Mouse (Mus musculus) R1 (cell line): Measurements from ENCODE around the gene Tenm4.

Source experiments
- DNase-seq: peaks from one replicate; pipeline ENCODE4 v3.0.0-alpha.2; 2018; ENCODE audit warnings: low read depth, low spot score

The Tenm4 gene

DNA sequence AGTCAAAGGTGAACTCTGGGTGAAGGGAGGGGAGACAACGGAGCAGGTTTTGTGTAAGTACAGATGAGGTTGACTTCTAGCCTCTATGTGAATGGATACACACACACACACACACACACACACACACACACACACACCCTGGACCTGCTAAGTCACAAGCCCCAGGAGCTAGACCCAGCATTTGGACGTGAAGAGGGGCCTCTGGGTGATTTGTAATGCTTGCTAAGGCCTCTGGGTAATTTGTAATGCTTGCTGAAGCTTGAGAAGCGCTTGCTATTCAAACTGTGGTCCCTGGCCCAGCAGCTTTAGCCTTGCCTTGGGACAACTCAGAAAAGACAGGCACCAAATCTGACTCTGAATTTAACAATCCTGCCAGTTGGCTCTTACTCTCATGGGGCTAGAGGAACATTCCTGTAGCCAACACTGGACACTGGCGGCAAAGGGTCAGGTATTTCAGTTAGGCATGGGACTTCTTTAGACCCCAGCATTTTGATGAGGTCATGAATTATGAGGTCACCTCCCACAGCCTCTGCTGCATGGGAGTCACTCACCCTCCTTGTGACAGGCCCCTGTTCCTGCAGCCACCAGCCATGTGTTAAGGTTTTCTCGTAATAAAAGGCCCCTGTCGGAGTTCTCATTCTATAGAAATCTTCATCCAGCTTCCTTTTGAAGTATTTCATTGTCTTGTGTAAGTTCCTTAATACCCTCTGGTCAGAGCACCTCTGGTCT lies 237.3 kb downstream of the Tenm4 start:
- no peak for DNase-seq

DNA sequence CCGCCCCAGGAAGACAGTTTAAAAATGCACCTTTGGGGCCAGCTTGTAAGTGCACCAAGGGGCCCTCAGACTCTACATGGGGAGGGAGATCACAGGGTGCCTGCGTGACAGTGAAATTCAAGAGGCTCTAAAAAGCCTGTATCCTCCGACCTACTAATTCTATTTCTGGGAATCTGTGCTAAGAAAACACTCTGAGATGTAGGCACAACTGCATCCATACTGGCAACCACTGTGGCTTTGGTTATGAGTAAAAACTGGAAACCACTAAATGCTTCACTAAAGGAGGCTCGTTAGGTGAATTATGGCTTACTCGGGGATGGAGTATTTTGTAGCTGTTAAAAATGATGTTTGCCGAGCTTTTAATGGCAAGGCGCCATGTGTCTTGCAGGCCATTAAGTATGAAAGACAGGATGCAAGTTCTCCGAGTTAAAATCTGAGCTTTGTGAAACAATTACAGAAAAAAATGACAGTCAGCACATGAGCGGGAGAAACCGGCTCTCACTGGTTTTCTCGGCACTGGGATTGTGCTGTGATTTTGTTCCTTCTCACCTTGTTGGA lies 238.4 kb downstream of the Tenm4 start:
- no peak for DNase-seq

DNA sequence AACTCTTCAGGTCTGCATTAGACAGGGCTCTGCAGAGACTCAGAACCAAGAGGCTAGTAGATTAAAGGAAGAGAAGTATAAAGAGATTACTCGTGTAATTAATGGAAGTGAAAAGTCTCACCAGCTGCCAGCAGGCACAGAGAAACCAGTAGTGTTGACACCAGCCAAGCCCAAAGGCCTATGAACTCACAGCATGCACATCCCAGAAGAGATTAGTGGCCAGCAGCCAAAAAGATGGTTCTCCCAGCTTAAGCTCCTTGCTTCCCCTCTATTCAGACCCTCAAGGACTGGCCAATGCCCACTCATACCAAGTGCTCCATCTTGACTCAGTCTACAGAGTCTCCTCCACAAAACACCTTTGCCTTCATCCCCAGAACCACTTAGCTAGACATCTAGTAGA lies 242.8 kb downstream of the Tenm4 start:
- DNase-seq, result no peak

DNA sequence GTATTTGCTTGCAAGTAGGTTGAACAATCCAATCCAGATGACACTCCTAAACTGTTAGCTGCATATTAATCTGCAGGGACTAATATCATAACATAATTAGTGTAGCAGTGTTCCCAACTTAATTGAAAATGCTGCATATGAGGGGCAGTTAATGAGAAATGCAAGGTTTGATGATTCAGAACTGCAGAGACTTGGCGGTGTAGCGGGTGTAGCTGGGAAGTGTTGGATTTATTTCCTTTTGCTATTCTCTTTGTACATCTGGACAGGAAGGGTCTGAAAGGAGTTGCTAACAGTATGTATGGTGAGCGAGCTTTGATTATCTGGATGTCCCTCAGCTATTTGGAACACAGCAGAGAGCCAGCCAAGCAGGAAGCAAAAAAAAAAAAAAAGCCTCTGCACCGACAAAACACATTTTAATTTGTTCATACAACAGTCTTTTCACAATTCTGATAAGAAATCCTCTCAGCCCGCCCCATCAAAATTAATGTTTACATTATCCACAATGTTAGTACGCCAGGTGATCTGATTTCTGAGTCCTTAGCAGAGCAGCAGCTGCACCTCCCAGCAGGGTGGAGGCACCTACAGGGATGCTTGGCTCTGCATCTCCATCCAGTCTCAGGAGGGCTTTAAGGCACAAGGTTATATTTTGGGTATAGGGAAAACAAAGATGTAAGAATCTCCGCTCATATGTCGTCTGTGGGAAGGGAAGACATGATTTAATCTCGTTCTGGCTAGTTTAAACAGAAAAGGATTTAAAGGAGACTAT lies 243.4 kb downstream of the Tenm4 start:
- DNase-seq, result no peak

DNA sequence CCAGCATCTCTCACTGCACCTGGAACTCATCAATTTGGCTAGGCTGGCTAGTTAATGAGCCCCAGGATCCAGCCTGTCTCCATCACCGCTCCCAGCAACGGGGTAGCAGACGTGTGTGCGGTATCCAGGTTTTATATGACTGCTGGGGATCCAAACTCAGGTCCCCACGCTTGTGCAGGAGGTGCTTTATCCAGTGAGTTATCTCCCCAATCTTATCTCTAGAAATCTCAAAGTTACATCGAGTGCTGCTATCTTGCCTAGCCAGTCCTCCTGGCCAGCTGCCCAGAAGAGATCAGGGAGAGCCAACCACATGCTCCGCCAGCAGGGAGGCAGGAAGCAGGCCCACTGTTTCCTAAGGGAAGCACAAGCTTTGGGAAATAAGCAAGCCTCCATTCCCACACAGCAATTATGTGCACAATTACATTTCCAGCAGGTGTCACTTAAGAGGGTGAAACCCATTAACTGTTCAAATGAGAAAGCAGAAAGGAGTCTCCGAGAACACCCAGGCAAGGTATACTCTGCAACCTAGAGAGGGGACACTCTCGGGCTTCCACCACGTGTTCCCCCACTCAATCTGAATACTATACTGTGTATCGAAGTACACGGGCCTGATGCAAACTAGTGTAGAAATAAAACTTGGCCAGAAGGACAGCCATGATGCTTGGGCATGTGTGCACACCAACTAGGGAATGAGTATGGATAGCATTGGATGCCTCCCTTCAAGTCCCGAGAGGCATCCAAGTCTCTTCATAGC lies 246.4 kb downstream of the Tenm4 start:
- DNase-seq, result no peak

DNA sequence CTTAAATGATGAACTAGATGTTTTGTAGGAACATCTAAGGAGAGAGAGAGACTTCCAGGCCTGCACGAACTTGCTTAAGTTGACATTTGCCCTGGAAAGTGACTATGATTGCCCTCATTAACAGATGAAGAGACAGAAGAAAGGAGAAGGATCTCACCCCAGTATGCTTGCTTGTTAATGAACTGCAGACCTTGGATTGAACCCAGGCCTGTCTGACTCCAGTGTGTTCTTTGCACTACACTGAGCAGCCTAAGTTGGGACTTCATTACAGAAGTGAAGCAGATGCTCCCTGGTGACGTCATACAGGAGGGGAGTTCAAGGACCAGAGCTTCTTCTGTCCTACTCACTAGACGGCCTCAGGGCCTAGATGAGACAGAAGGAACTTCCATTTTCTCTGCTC lies 247.1 kb downstream of the Tenm4 start:
- peak; percentile 9 for DNase-seq

DNA sequence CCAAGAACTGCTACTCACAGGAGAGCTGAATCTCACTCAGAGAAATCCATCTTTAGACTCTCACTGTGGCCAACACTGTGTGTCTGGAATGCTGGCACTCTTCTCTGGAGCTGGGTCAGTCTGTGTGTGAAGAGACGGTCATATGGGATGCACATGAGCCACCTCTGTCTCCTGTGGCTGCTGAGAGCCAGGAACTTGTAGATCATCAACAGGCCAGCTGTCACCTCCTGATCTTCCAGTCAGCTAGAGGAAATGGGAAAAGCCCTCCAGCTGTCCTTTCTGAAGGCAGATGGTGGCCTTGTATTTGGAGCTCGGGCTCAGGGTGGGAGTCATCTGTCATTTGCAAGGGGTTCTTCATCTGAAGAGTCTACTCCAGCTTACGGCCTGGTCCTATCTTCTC lies 249.0 kb downstream of the Tenm4 start:
- DNase-seq, result no peak

DNA sequence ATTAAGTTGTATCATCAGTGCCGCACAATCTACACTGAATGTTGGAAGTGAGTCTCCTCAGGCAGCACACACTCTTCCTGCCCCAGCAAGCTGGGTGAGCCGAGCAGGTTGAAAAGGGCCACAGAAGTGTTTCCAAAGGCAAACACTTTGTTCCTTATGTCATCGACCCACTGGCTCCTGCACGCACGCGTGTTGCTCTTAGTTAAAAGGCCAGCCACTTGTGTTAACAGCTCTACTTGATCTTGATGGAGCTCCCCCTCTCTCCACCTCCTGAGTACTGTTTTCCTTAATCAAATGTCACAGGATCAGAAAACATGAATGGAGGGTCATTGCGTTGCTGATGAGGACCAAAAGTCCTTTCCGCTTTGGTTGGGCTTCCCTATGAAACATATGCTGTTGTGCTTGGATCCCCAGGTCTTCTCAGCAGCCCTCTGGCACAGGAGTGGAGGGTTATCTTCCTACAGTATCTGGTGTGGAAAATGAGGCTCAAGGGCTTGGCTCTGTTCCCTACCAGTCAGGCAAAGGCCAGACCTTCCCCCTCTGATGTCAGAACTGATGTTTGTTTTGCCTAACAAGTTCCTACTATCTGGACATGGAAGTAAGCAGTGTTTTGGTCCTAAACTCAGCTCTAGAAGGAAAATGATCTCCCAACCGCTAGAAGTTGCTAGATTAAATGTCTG lies 250.0 kb downstream of the Tenm4 start:
- DNase-seq, result no peak

DNA sequence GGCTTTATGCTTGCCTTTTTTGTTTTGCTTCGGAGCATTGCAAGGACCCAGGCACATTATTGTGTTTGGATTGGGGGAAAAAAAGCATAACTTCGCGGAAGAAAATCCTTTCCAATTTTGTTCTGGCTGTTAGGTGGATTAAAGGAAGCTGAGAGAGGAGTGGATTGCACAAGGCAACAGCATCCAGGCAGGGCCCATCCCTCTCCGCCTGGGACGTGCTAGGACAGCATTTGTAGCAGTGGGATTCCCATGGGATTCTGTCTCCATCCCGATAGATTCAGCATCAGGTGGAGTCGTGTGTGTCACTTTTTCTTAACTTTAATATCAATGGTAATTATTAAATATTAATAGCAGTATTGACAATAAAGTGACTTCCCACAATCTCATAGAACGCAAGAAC lies 255.9 kb downstream of the Tenm4 start:
- DNase-seq, result no peak

DNA sequence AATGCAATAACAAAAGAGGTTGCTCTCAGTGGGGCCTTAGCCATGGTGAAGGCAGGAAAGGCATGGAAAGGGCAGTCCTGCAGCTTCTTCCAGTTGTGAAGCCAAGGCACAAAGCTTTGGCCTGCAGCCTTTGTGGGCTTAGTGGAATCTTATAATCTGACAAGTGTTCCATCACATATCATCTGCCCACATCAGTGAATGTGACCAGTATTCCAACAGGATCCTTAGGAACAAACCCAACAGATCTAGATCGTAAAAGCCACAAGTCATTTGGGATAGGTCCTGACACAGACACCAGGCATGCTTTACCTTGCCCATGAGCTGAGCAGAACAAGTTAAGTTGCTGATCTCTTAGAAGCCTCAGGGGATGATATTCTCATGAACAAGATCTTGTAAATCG lies 262.3 kb downstream of the Tenm4 start:
- DNase-seq, result no peak

DNA sequence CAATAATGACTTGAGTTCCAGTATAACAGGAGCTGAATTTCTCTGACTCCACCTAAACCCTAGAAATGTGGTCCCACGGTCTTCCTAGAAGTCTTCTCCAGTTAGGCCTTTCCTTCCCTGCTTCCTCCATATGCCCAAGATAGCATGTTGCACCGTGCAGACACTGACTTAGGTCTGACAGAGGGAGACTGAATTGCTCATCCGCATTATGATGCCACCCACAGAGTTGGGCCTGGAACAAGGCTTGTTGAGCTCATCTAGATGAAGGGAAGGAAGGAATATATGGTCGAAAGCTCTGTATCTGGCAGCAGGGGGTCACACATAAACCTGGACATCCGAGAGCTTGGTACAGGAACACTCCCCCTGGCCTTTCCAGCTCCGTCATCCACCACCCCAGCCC lies 267.3 kb downstream of the Tenm4 start:
- no peak for DNase-seq

DNA sequence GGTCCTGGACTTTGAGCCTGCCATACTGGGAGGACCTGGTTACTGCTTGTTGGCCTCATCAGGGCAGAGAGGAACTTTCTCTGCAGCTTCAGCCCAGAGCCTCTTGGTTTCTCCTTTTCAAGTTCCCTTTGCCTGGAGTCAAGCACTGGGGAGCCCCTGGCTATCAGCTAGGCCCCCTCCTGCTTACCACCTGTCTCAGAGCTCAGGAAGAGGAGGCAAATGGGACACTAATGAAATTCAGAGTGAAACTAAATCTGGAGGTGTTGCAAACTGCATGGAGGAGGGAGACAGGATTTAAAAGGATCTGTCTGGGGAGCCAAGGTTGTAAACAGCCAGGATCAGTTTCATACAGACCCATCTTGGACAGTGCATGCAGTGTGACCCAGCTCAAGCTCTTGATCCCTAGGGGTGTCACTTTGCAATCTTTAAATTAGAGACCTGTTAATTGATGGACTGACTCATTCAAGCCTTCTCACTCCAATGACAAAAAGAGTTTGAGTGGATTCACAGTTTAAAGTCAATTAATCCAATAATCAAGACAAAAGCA lies 269.2 kb downstream of the Tenm4 start:
- no peak for DNase-seq

DNA sequence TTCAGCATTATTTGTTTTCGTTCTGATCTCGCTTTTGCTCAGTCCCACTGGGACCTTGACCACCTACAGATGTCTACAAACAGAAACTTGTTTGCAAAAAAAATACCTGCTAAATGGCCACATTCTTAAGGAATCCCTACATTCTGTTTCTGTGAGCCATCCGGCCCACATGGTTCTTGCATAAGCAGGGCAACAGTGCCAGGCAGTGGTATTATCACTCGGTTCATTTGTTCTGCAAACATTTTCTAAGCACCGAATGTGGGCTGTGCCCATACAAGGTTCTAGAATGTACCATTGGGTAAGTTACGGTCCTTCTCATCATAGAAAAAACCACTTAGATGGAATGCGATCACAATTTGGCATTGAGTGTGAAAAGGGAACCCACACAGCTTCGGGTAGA lies 274.7 kb downstream of the Tenm4 start:
- no peak for DNase-seq

DNA sequence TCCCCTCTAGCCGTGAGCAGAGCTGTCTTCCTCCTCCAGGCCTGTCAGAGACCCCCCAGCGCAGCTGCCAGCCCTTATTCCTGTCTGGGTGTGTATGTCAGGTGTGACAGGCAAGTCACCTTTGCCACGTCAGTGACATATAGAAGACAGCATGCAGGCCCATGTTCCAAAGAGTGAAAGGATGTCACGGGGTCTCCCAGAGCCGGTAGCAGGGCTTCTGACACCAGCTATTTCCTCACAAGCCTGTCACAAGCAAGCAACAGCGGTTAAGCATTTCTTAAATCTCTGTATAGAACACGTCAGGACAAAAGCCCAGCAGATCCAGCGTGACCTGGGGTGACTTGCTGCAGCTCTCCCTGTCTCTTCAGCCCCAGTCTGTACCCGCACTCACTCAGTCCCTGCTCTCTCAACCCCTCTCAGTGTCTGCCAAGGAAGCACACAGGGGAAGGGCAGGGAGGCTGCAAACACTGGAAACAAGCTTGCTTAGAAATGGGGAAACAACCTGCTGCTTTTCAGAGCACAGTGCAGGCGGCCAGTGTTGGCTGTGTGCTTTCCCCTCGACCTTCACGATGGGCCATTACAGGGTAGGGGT lies 276.9 kb downstream of the Tenm4 start:
- DNase-seq, result no peak

DNA sequence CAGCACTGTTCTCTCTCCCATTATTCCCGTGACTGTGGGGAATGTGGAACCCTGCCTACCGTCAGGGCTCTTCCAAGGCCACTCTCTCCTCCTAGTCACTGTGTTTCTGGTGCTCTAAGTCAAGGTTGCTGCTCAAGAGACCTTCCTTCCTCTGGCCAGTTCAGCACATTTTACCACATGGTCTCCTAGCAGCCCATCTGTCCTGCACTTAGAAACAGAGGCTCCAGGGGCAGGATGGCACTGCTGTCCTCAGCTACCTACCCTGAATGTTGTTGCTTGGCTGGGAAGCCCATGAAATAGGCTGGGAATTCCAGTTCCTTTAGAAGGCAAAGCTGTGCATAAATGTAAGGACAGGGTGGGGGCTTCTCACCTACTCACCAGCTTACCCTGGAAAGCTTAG lies 284.9 kb downstream of the Tenm4 start:
- no peak for DNase-seq

DNA sequence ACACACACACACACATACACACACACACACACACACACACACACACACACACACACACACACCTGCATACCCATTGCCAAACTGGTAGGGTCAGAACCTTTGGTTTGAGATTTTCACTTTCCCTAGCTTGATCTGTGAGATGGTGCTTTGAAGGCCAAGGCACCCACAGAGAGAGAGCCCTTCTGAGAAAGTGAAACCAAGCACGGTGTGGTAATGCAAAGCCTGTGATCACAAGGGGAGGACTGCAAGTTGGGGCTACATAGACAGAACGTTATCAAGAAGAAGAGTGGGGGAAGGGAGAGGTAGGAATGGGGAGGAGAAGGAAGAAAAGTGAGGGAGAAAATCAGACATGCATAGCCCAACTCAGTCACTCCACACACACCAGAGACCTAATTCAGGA lies 285.6 kb downstream of the Tenm4 start:
- no peak for DNase-seq

DNA sequence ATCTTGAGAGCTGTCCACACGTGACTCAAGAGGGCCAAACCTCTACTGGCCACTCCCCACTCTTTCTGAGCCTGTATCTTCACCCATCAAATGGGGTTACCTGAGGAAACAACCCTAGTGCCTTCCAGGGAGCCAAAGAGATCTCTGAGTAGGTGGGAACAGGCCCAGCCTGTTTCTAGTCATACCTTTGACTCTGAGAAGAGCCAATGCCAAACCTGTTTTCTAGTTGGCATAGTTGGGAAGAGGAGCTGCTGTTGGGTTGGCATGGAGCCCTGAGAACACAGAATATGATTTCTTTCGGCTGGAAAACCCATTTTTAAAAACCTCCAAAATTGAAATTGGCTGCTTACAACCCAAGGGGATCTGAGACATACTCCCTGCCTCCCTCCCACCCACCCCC lies 286.8 kb downstream of the Tenm4 start:
- DNase-seq, result no peak

DNA sequence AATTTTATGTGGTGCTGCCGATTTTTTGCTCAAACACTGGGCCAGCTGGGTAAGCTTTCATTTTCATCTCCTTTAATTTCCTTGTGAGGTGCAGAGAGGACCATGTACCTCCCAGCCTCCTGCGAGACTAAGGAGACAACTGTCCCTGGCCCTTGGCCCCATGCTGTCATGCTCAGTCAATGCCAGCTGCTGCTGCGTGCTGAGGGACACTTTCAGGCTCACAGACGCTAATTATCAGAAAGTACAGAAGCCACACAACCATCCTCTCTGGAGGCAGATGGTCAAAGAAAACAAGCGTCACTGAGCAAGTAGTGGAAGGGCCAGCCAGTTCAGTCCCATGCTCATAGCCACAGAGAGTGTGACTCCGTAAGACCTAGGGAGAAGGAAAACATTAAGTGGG lies 287.9 kb downstream of the Tenm4 start:
- no peak for DNase-seq

DNA sequence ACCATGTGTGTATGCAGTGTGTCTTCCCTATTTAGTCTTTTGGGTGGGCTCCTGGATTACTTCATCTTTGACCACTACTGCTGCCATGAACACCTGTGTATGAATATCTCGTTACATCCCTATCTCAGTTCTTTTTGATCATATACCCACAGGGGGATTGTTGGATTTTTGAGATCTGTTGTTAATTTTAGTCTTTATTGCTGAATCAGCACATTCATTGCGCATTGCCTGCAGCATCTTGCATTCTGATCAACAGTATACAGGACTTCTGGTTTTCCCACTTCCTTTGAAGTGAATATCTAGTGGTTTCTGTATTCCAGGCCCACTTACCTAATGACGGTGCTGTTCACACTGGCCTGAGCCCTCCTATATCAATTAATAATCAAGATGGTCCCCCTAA lies 295.7 kb downstream of the Tenm4 start:
- DNase-seq, result no peak

DNA sequence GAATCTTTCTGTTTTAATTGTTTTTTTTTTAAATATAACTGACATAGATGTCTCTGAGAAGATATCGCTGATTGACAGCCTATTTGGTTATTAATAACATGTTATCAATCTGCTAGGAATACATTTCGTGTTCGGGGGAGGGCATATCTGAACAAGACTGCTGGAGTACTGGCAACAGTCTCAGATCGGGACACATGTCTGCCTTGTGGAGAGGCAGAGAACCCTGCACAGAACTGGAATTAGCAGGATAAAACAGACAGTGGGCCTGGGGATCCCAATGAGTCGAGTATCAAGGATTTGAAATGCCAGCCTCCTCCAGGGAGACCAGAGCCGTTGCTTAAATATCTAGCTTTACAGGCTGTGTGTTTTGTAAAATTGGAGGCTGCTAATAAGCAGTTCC lies 299.8 kb downstream of the Tenm4 start:
- no peak for DNase-seq

DNA sequence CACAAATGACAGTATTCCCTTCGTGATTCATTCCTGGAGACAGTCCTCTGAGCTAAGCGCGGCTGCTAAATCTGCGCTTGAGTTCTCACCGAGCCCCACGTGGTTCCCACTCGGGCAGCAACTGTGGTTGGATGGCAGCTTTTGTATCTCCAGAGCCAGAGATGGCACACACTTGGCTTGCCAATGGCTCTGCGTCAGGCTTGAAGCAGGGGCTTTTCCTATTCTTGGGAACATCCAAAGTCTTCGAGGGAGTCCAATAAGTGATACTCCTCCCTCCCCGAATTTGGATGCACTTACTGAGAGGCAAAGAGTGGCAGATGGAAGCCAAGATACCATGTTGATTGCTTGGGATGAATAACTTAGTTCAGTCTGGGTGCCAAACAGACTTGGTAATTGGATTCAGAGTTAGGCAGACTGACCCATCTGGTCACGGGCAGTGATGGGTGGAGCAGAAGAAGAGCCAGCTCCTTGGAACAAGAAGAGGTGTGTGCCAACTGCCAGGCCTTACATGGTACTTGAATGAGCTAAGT lies 303.6 kb downstream of the Tenm4 start:
- no peak for DNase-seq
